Mouse (Mus musculus) layer of hippocampus, adult 11-12 months (tissue): ENCODE measurements around the gene Rin2.
"Not testable (repeated sequence)": the region's sequence is repeated elsewhere in the genome, so short reads cannot be mapped to it uniquely, and the experiment has no call there.

Experiments used
- DNase-seq: peaks from one replicate; pipeline ENCODE4 v3.0.0; 2022; ENCODE audit warnings: low spot score

Rin2 gene

GRCm38 (mm10) chr2:145900318-145900717, 225.3 kb downstream of the Rin2 start:
- DNase-seq: not testable (repeated sequence)

GRCm38 (mm10) chr2:145901861-145902260, 226.8 kb downstream of the Rin2 start, which contains the start of gene Naa20:
Gene Naa20, plus strand, starts transcription at chr2:145902099.
- DNase-seq: no peak

GRCm38 (mm10) chr2:145903061-145903901, 228.3 kb downstream of the Rin2 start:
- peak; percentile 91 for DNase-seq

- no peak for DNase-seq
Measured at GRCm38 (mm10) chr2:145903983-145904616, 229.1 kb downstream of the Rin2 start.

- no peak for DNase-seq
Measured at GRCm38 (mm10) chr2:145905156-145905555, 230.1 kb downstream of the Rin2 start.

GRCm38 (mm10) chr2:145905884-145906283, 230.9 kb downstream of the Rin2 start:
- DNase-seq: not testable (repeated sequence)

- no peak for DNase-seq
Measured at GRCm38 (mm10) chr2:145920941-145921650, 246.1 kb downstream of the Rin2 start.

- DNase-seq: peak; percentile 94
Measured at GRCm38 (mm10) chr2:145934339-145935231, 259.6 kb downstream of the Rin2 start, which contains the start of the genes Cfap61 and Crnkl1. Gene Cfap61, plus strand, starts transcription at chr2:145934784. Gene Crnkl1, minus strand, starts transcription at chr2:145935014.

- no peak for DNase-seq
Measured at GRCm38 (mm10) chr2:145936975-145937374, 262.0 kb downstream of the Rin2 start.
